Mouse (Mus musculus): ENCODE results near the gene Vps18. TPM values are rescaled to one million over a fixed set of nuclear protein-coding genes. Genes with fewer than 3 reads are reported as not detected.

The Vps18 gene
- polyA plus RNA-seq, 1 experiment from 2014 or later, result 13.4 TPM

GRCm38 (mm10) chr2:119262978-119263377 is 25.6 kb upstream of the Vps18 start:
- no peak overlapping the region for H3K27ac ChIP-seq
- 13% methylated on average over 8 of the region's 8 CpGs for WGBS
- H3K9me3 ChIP-seq (replicated peaks; ENCODE audit: low read length), result no peaks in the 10 kb centered on the region
- no peaks in the 10 kb centered on the region for H3K4me1 ChIP-seq (replicated peaks; ENCODE audit: insufficient read depth, low read length)
- no peaks in the 10 kb centered on the region for H3K36me3 ChIP-seq (ENCODE audit: insufficient read depth, low read length)
- H3K27me3 ChIP-seq (ENCODE audit: insufficient read depth, low read length), result no peaks in the 10 kb centered on the region
- H3K4me2 ChIP-seq (ENCODE audit: low read length), result peak overlapping the region; percentile 33; the same call in 1 of the 2 replicates
- DNase-seq (ENCODE audit: low spot score) (peak; percentile 54), ATAC-seq (replicated peaks; ENCODE audit: low FRiP score, low read depth) (peak; percentile 80)
- H3K4me3 ChIP-seq (replicated peaks; ENCODE audit: low read depth, low read length), result no peak overlapping the region
- no peak overlapping the region for H3K9ac ChIP-seq (ENCODE audit: low read depth, low read length)
- no peak for TF ChIP-seq CTCF (IDR thresholded peaks at IDR 0.05; ENCODE audit: low read depth)

DNA sequence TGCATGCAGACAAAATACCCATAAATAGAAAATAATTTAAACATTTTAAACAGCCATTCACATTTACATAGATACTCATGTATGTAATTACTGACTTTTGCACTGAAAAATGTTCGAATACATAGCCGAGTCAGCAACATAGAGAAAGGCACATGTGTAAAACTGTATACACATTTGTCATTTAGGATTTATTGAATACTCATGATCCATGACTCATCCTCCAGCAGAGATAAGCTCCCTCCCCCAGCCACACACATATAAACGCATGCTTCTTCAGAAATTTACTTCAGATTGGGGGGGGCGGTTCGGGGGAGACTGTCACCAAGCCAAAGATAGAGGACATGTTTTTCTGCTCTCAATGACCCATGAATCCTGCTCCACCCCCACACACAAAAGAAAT is 24.7 kb upstream of the Vps18 start:
- Histone ChIP-seq H3K27me3 (ENCODE audit: insufficient read depth, low read length) (no peaks in the 10 kb centered on the region), H3K4me3 (replicated peaks; ENCODE audit: low read depth, low read length) (no peak overlapping the region), H3K4me2 (ENCODE audit: low read length) (no peak overlapping the region), H3K36me3 (ENCODE audit: insufficient read depth, low read length) (no peaks in the 10 kb centered on the region), H3K9me3 (replicated peaks; ENCODE audit: low read length) (no peaks in the 10 kb centered on the region), H3K27ac (no peak overlapping the region), H3K9ac (ENCODE audit: low read depth, low read length) (no peak overlapping the region), H3K4me1 (replicated peaks; ENCODE audit: insufficient read depth, low read length) (no peaks in the 10 kb centered on the region)
- no peak for TF ChIP-seq CTCF (IDR thresholded peaks at IDR 0.05; ENCODE audit: low read depth)
- WGBS, result 64% methylated on average over 5 of the region's 5 CpGs
- ATAC-seq (replicated peaks; ENCODE audit: low FRiP score, low read depth) (no peak), DNase-seq (ENCODE audit: low spot score) (no peak)

DNA sequence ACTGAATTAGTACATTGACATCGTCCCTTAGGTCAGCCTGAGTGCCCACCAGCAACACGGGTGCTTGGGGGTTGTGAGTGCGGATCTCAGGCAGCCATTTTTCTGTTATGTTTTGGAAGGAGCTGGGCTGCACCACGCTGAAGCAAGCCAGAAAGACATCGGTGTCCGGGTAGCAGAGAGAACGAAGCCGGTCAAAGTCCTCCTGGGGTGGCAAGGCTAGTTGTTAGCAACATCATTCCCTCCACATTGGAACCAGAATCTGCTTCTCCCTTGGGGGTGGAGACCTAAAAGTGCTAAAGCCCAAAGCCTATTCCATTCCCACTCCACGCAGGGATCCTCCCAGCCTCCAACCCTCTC is 18.3 kb upstream of the Vps18 start:
- TF ChIP-seq CTCF (IDR thresholded peaks at IDR 0.05; ENCODE audit: low read depth), result no peak
- no peak for ATAC-seq (replicated peaks; ENCODE audit: low FRiP score, low read depth)
- Histone ChIP-seq H3K27ac (no peak overlapping the region), H3K4me3 (replicated peaks; ENCODE audit: low read depth, low read length) (peak overlapping the region; percentile 40), H3K9ac (ENCODE audit: low read depth, low read length) (no peak overlapping the region; the same call in 1 of the 2 replicates), H3K36me3 (ENCODE audit: insufficient read depth, low read length) (no peaks in the 10 kb centered on the region), H3K4me2 (ENCODE audit: low read length) (peak overlapping the region; percentile 81), H3K27me3 (ENCODE audit: insufficient read depth, low read length) (0 out of 2 replicates have a peak, but pooled peaks cover 3% of the 10 kb centered on the region), H3K4me1 (replicated peaks; ENCODE audit: insufficient read depth, low read length) (no peaks in the 10 kb centered on the region), H3K9me3 (replicated peaks; ENCODE audit: low read length) (no peaks in the 10 kb centered on the region)
- 63% methylated on average over 9 of the region's 9 CpGs for WGBS
- DNase-seq (ENCODE audit: low spot score), result no peak

DNA sequence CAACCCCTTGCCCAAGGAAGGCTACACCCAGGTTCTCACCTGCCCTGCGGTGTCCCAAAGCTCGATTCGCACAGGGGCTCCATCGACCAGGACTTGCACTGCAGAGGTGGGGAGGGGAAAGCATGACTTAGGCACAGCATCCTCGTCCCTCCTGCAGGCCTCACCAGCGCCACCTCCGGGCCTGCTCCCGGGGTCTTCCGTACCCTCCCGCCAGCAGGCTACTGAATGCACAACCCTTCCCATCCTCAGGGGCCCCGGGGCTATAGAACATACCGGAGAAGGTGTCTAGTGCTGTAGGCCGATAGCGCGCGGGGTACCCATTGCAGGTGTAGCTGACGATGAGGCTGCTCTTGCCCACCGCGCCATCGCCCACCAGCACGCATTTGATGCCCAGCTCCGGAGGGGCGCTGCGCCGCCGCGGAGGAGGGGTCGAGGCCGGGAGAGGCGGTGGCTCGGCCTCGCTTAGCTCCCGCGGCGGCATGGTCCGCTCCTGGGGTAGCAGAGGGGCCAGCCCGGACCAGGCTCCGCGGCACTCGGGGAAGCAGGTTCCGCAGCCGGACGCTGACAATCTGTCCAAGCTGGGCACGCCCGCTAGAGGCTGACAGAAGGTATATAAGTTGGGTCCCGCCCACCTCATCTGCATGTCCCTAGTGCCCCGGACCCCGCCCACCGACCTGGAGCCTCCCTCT is 17.8 kb upstream of the Vps18 start, which contains the start of gene Rhov:
Rhov (minus strand) TSS at position 630 of the 689 bp plus-strand sequence.
- WGBS, result 1% methylated on average over 49 of the region's 49 CpGs
- TF ChIP-seq CTCF (IDR thresholded peaks at IDR 0.05; ENCODE audit: low read depth), result peak; percentile 42
- ATAC-seq (replicated peaks; ENCODE audit: low FRiP score, low read depth), result peak; percentile 52; the same call in 1 of the 2 replicates

DNA sequence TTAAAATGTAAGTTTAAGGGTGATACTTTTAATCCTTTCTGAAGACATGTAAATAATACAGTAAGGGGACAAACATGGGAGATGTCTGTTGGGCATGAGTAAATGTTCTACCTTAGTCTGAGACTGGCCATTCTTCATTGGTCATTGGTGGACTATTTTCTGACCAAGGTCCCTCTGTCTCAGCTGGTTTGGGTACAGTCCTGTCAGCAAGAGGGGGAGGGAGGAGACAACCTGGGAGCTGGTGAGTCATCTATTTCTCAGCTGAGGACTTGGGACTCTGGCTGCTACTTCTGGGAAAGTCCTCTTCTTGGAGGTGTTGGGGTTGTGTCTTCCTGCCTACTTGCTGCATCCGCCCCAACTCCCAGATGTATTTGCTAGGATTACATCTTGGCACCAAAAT is 14.4 kb upstream of the Vps18 start:
- Histone ChIP-seq H3K4me1 (replicated peaks; ENCODE audit: insufficient read depth, low read length) (no peaks in the 10 kb centered on the region), H3K4me2 (ENCODE audit: low read length) (no peak overlapping the region), H3K36me3 (ENCODE audit: insufficient read depth, low read length) (no peaks in the 10 kb centered on the region), H3K27ac (no peak overlapping the region), H3K9me3 (replicated peaks; ENCODE audit: low read length) (no peaks in the 10 kb centered on the region), H3K4me3 (replicated peaks; ENCODE audit: low read depth, low read length) (no peak overlapping the region), H3K9ac (ENCODE audit: low read depth, low read length) (no peak overlapping the region), H3K27me3 (ENCODE audit: insufficient read depth, low read length) (0 out of 2 replicates have a peak, but pooled peaks cover 3% of the 10 kb centered on the region)
- ATAC-seq (replicated peaks; ENCODE audit: low FRiP score, low read depth) (peak; percentile 47; the same call in 1 of the 2 replicates), DNase-seq (ENCODE audit: low spot score) (no peak)
- TF ChIP-seq CTCF (IDR thresholded peaks at IDR 0.05; ENCODE audit: low read depth), result no peak
- WGBS, result 93% methylated on average over 1 of the region's 1 CpGs

More for the DNA sequence above, 17.8 kb upstream of the Vps18 start, which contains the start of gene Rhov:
- Histone ChIP-seq H3K9ac (ENCODE audit: low read depth, low read length) (peak within 1 kb of the TSS; percentile 31), H3K27ac (no peak within 1 kb of the TSS), H3K36me3 (ENCODE audit: insufficient read depth, low read length) (no peaks in the 10 kb centered on the region), H3K4me2 (ENCODE audit: low read length) (peak within 1 kb of the TSS; percentile 81), H3K4me3 (replicated peaks; ENCODE audit: low read depth, low read length) (peak within 1 kb of the TSS; percentile 40), H3K27me3 (ENCODE audit: insufficient read depth, low read length) (0 out of 2 replicates have a peak, but pooled peaks cover 3% of the 10 kb centered on the region), H3K4me1 (replicated peaks; ENCODE audit: insufficient read depth, low read length) (no peaks in the 10 kb centered on the region), H3K9me3 (replicated peaks; ENCODE audit: low read length) (no peaks in the 10 kb centered on the region)
- DNase-seq (ENCODE audit: low spot score), result peak; percentile 64

DNA sequence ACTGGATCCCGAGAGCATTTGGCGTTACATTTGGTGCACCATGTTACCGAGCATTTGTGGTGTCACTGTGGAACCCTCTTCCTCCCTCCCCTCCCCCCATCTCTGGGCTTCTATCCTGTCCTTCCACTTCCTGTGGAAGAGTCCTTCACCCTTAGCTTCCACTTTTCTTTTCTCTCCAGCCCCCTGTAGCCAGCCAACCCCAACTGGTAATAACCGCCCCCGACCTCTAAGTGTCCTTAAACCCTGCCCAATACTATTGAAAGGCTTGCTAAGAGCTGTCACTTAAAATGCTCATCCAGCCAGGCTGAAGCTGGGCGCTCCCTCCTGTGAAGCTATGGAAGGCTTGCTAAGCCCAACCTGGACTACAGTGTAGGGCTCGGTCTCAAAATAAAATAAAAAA is 11.6 kb upstream of the Vps18 start:
- Histone ChIP-seq H3K27me3 (ENCODE audit: insufficient read depth, low read length) (no peaks in the 10 kb centered on the region), H3K4me3 (replicated peaks; ENCODE audit: low read depth, low read length) (no peak overlapping the region), H3K4me1 (replicated peaks; ENCODE audit: insufficient read depth, low read length) (no peaks in the 10 kb centered on the region), H3K9me3 (replicated peaks; ENCODE audit: low read length) (no peaks in the 10 kb centered on the region), H3K27ac (no peak overlapping the region), H3K9ac (ENCODE audit: low read depth, low read length) (no peak overlapping the region), H3K4me2 (ENCODE audit: low read length) (no peak overlapping the region), H3K36me3 (ENCODE audit: insufficient read depth, low read length) (no peaks in the 10 kb centered on the region)
- DNase-seq (ENCODE audit: low spot score) (no peak), ATAC-seq (replicated peaks; ENCODE audit: low FRiP score, low read depth) (no peak)
- 85% methylated on average over 7 of the region's 7 CpGs for WGBS
- TF ChIP-seq CTCF (IDR thresholded peaks at IDR 0.05; ENCODE audit: low read depth), result no peak

All from kidney, postnatal 0 days (tissue).